Mouse (Mus musculus) midbrain, embryonic 16.5 days (tissue): ENCODE measurements at regions not wholly inside any gene's neighbourhood (a gene's known extent, or its start where the extent isn't known, plus 50 kb on each side); places are given as distances from the start of the nearest gene placed in this dataset.

Source experiments
- ATAC-seq: fragments of 200-750 bp; cut with Nextera tagmentation; 2 replicates; pipeline ENCODE4 v1.8.0; 2017; ENCODE audit warnings: moderate TSS enrichment
- H3K27ac ChIP-seq: fragments of 300-500 bp; sonication (generic); 2 replicates; pipeline ENCODE4 v1.5.1; 2014; ENCODE audit warnings: mild to moderate bottlenecking, low read length, mixed read lengths
- H3K27me3 ChIP-seq: fragments of 300-500 bp; sonication (generic); 2 replicates; pipeline ENCODE4 v1.6.1; 2014; ENCODE audit warnings: low read depth, low read length, mixed read lengths; ENCODE audit not compliant: control insufficient read depth, insufficient read depth
- H3K36me3 ChIP-seq: fragments of 300-500 bp; sonication (generic); 2 replicates; pipeline ENCODE4 v1.6.1; 2014; ENCODE audit warnings: mild to moderate bottlenecking, low read length, moderate library complexity, mixed read lengths; ENCODE audit not compliant: control insufficient read depth, insufficient read depth
- H3K4me1 ChIP-seq: fragments of 300-500 bp; sonication (generic); 2 replicates; pipeline ENCODE4 v1.6.1; 2014; ENCODE audit warnings: mild to moderate bottlenecking, low read length, mixed read lengths; ENCODE audit not compliant: control insufficient read depth, insufficient read depth
- H3K4me2 ChIP-seq: fragments of 300-500 bp; sonication (generic); 2 replicates; pipeline ENCODE4 v1.6.1; 2014; ENCODE audit warnings: mild to moderate bottlenecking, low read length, mixed read lengths
- H3K4me3 ChIP-seq: fragments of 300-500 bp; sonication (generic); 2 replicates; pipeline ENCODE4 v1.5.1; 2014; ENCODE audit warnings: low read depth, mild to moderate bottlenecking, low read length, moderate library complexity, mixed read lengths
- H3K9ac ChIP-seq: fragments of 300-500 bp; sonication (generic); 2 replicates; pipeline ENCODE4 v1.6.1; 2014; ENCODE audit warnings: low read depth, low read length, mixed read lengths
- H3K9me3 ChIP-seq: fragments of 300-500 bp; sonication (generic); replicated peaks from 2 replicates; pipeline ENCODE4 v1.6.1; 2014; ENCODE audit warnings: mild to moderate bottlenecking, low read length, mixed read lengths; ENCODE audit not compliant: control insufficient read depth, poor library complexity, severe bottlenecking
- WGBS: fragments of 180-500 bp; shearing (Covaris S2); extraction: QIAGEN DNeasy Blood & Tissue Kit; methylation state at CpG from one replicate; pipeline ENCODE4 v1.1.7; 2014; 5-methylcytosine and 5-hydroxymethylcytosine counted together

GRCm38 (mm10) chr3:136611682-136612081 is 58.2 kb upstream of the Ppp3ca start:
- Histone ChIP-seq H3K27ac (no peak overlapping the region), H3K4me1 (no peaks in the 10 kb centered on the region), H3K27me3 (no peaks in the 10 kb centered on the region), H3K9me3 (no peaks in the 10 kb centered on the region), H3K4me2 (no peak overlapping the region), H3K4me3 (no peak overlapping the region), H3K9ac (no peak overlapping the region), H3K36me3 (no peaks in the 10 kb centered on the region)
- ATAC-seq = no peak
- 88% methylated on average over 4 of the region's 4 CpGs for WGBS

DNA sequence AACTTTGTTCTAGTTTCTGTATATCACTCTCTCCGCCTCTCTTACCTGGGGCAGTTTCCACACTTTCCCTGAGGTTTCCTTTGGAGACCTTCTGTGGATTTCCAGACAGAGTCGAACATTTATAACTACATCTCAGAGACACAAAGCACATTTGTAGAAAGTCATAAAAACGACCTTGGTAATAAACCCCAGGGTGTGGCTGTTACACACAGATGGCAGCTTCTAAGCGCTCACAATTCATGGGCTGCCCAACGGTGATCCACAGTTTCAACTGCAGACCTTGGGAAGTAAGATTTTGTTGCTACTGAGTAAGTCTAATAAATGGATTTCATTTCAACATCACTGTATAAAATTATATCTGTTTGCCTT is 59.4 kb upstream of the Ppp3ca start:
- Histone ChIP-seq H3K9me3 (no peaks in the 10 kb centered on the region), H3K4me1 (no peaks in the 10 kb centered on the region), H3K27me3 (no peaks in the 10 kb centered on the region), H3K36me3 (no peaks in the 10 kb centered on the region), H3K4me3 (no peak overlapping the region), H3K4me2 (no peak overlapping the region), H3K27ac (no peak overlapping the region), H3K9ac (no peak overlapping the region)
- whole genome bisulfite sequencing = 82% methylated on average over 5 of the region's 5 CpGs
- ATAC-seq = no peak

GRCm38 (mm10) chr3:136609855-136610555 is 59.9 kb upstream of the Ppp3ca start:
- Histone ChIP-seq H3K27me3 (no peaks in the 10 kb centered on the region), H3K9ac (no peak overlapping the region), H3K4me2 (no peak overlapping the region), H3K27ac (no peak overlapping the region), H3K4me3 (no peak overlapping the region), H3K4me1 (no peaks in the 10 kb centered on the region), H3K9me3 (no peaks in the 10 kb centered on the region), H3K36me3 (no peaks in the 10 kb centered on the region)
- 51% methylated on average over 6 of the region's 6 CpGs for WGBS
- ATAC-seq = no peak

GRCm38 (mm10) chr3:136601706-136602105 is 68.2 kb upstream of the Ppp3ca start:
- no peaks in the 10 kb centered on the region for H3K9me3 ChIP-seq
- 74% methylated on average over 1 of the region's 1 CpGs for WGBS

DNA sequence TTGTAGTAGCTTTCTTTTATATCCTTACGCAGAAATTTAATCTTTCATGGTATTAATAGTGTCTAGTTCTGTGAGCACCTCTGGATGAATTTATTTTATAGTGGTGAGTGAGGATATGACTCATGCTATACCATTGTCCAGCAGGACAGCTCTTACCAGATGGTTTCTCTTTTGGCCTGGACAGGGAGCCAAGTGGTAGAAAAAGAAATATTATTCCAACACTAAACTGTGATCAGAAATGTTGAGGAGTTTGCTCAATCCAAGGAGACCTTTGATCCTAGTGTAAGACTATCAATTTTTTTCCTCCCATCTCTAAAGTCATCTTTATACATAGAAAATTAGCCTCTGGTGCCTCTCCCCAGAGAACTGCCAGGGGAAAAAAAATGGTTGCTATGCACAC is 86.0 kb upstream of the Ppp3ca start:
- no peaks in the 10 kb centered on the region for H3K9me3 ChIP-seq
- 96% methylated on average over 1 of the region's 1 CpGs for WGBS
- no peak overlapping the region for H3K4me3 ChIP-seq
- H3K4me2 ChIP-seq = no peak overlapping the region
- H3K27ac ChIP-seq = no peak overlapping the region
- no peaks in the 10 kb centered on the region for H3K27me3 ChIP-seq
- no peaks in the 10 kb centered on the region for H3K36me3 ChIP-seq
- H3K4me1 ChIP-seq = no peaks in the 10 kb centered on the region
- no peak for ATAC-seq
- no peak overlapping the region for H3K9ac ChIP-seq

More at GRCm38 (mm10) chr3:136601706-136602105, 68.2 kb upstream of the Ppp3ca start:
- H3K9ac ChIP-seq = no peak overlapping the region
- no peak overlapping the region for H3K4me3 ChIP-seq
- H3K27me3 ChIP-seq = no peaks in the 10 kb centered on the region
- no peak overlapping the region for H3K27ac ChIP-seq
- H3K4me1 ChIP-seq = no peaks in the 10 kb centered on the region
- no peak for ATAC-seq
- H3K36me3 ChIP-seq = no peaks in the 10 kb centered on the region
- H3K4me2 ChIP-seq = no peak overlapping the region

GRCm38 (mm10) chr3:136578016-136578415 is 91.9 kb upstream of the Ppp3ca start:
- Histone ChIP-seq H3K27me3 (no peaks in the 10 kb centered on the region), H3K4me1 (no peaks in the 10 kb centered on the region), H3K4me3 (no peak overlapping the region), H3K27ac (no peak overlapping the region), H3K36me3 (no peaks in the 10 kb centered on the region), H3K4me2 (no peak overlapping the region), H3K9me3 (no peaks in the 10 kb centered on the region), H3K9ac (no peak overlapping the region)
- ATAC-seq = no peak
- 79% methylated on average over 3 of the region's 3 CpGs for WGBS

- H3K27ac ChIP-seq = no peak overlapping the region
- no peak overlapping the region for H3K9ac ChIP-seq
- no peaks in the 10 kb centered on the region for H3K4me1 ChIP-seq
- H3K27me3 ChIP-seq = no peaks in the 10 kb centered on the region
- H3K36me3 ChIP-seq = no peaks in the 10 kb centered on the region
- H3K4me3 ChIP-seq = no peak overlapping the region
- H3K4me2 ChIP-seq = no peak overlapping the region
- H3K9me3 ChIP-seq = no peaks in the 10 kb centered on the region
- ATAC-seq = no peak
- WGBS = 83% methylated on average over 1 of the region's 1 CpGs
Observed at GRCm38 (mm10) chr3:136570517-136570916, 99.4 kb upstream of the Ppp3ca start.

DNA sequence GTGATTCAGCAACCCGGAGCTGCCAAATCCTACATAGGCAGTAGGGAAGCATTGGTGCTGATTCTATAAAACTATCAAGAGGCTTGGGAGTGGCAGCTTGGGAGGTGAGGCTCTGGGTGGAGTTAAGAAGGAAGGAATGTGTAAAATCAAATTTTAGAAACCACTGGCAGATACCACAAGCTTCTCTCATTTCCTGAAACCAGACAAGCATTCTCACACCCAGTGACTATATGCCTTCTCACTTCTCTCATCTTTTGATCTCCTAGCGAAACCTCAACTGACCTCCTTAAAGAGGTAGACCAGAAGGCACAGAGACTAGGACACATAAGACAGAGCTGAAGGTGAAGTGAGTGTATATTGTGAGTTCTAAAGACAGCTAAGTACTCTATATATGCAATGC is 113.4 kb upstream of the Ppp3ca start:
- ATAC-seq = no peak
- Histone ChIP-seq H3K9ac (no peak overlapping the region), H3K36me3 (no peaks in the 10 kb centered on the region), H3K4me2 (no peak overlapping the region), H3K4me3 (no peak overlapping the region), H3K27ac (no peak overlapping the region), H3K27me3 (no peaks in the 10 kb centered on the region), H3K9me3 (no peaks in the 10 kb centered on the region), H3K4me1 (no peaks in the 10 kb centered on the region)
- 93% methylated on average over 2 of the region's 2 CpGs for WGBS

- H3K4me2 ChIP-seq = no peak overlapping the region
- 37% methylated on average over 1 of the region's 1 CpGs for WGBS
Observed at GRCm38 (mm10) chr3:136549471-136549870, 120.5 kb upstream of the Ppp3ca start.

More at GRCm38 (mm10) chr3:136549471-136549870, 120.5 kb upstream of the Ppp3ca start:
- Histone ChIP-seq H3K27ac (no peak overlapping the region), H3K4me3 (no peak overlapping the region), H3K9ac (no peak overlapping the region), H3K36me3 (no peaks in the 10 kb centered on the region), H3K4me1 (no peaks in the 10 kb centered on the region), H3K27me3 (no peaks in the 10 kb centered on the region), H3K9me3 (no peaks in the 10 kb centered on the region)
- ATAC-seq = no peak
